Mouse (Mus musculus) lung, postnatal 10 days (tissue): Measurements from ENCODE around the gene Kntc1.
"Not testable (repeated sequence)": the region's sequence is repeated elsewhere in the genome, so short reads cannot be mapped to it uniquely, and the experiment has no call there.

Experiments
- DNase-seq: peaks from one replicate; pipeline ENCODE4 v3.0.0; 2021

Kntc1 gene

DNA sequence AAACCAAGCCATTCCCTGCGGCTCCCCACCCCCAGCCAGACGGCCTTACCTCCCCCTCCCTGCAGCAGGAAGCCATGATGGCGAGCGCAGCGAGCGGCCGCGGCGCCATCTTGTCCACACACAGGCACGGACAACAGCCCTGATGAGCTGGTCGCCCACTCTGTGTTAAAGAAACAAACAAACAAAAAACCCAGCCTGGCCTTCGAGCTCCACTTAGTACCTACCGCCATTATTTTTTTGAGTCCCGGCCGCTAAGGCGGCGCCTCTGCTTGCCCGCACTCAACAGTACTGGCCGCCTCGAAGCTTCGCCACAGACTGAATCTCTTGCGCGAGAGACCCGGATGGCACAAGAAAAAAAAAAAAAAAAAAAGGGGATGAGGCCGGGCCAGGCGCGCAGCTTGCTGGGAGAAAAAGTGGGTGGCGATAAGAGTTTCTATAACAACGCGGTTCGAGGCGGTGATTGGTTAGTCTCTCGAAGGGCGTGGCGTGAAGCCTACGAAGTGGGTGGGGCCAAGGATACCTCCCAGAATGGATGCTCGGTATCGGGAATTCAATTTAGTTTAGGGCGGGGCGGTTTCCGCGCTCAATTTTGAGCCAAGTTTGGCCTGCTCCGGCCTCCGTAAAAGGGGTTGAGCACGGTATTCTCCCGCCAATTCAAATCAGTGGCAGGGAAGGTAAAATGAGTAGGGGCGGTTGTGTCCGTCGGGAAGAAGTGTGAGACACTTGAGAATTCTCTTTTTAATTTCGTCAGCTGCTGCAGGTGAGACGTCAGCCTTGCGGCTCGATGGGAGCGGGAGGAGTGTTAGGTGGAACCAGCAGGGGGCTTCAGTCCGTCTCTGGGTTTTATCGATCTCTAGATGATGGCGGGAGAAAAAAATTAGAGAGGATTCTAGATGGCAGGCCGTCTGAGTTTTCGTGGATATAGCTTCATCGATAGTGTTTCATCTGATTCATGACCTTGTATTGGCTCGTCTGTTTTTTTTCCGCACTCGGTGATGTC is at the start of gene Kntc1, which contains the start of gene Rsrc2:
Kntc1 (plus strand) TSS at position 652 of the 1,000 bp plus-strand sequence.
Rsrc2 (minus strand) TSS at position 350 of the 1,000 bp plus-strand sequence.
- DNase-seq: peak; percentile 100

DNA sequence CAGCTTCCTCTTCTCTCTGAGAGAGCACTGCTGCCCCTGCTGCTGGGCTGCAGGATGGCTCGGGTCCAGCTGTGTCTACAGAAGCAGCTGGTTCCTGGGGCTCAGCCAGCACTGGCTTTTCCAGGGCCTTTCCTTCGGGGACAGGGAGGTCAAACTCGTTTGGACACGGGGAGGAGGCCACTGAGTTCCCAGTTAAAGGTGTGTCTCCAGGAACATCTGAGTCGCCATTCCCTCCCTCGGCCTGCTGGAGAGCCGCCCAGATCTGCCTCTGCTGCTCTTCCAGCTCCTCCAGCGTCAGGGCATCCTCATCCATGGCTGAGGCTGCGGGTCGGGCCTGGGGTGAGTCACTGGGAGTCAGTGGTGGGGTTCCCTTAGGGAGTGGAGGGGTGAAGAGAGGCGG is 48.9 kb upstream of the Kntc1 start:
- DNase-seq: peak; percentile 84

DNA sequence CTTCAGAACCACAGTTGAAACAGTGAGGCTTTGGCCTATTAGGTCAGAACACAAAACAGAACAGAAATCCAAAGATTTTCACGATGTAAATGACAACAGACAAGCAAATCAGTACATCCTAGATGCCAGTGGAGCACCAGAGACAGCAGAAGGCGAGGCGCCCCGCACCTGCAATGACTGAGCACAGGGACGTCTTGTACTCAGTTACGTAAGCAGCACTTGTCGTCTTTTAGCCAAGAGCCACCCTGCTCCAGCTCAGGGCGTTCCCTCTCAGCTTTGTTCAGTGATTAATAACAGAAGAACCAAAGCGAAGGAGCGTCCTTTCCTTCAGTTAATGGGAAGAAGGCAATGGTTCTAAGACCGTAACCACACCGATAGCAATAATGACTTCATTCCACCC is 40.9 kb upstream of the Kntc1 start:
- DNase-seq: no peak

DNA sequence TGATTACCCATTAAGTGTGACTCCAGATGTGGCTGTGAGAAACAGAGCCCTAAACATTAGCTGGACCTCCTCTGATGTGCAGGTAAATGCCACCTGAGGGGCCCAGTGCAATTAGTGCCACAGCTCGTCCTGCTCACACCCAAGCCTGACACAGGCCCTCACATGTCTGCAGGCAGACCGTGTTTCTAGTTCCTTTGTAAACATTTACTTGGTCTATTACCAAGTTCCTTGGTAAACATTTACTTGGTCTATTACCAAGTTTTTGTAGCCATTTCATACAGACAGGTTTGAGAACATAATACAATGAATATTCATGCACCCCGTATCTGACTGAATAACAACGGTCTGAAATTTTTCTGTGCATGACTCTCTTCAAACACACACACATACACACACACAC is 39.9 kb upstream of the Kntc1 start:
- DNase-seq: no peak

DNA sequence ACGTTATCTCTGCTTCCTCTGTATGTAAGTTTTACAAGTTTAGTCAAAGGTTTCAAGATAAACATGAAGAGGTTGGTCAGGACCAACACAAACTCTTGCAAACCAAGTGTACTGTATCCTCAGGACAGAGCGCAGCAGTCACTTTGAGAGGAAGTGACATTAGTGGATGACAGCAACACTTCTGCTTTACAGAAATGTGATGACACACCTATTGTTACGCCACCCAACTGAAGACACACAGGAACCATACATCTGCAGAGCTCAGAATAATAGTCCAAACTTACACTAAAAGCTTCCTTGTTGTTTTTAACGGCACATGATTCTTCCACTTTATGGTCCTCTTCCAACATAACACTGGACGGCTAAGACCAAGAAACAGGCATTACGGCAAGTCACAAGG is 35.7 kb upstream of the Kntc1 start:
- no peak for DNase-seq

DNA sequence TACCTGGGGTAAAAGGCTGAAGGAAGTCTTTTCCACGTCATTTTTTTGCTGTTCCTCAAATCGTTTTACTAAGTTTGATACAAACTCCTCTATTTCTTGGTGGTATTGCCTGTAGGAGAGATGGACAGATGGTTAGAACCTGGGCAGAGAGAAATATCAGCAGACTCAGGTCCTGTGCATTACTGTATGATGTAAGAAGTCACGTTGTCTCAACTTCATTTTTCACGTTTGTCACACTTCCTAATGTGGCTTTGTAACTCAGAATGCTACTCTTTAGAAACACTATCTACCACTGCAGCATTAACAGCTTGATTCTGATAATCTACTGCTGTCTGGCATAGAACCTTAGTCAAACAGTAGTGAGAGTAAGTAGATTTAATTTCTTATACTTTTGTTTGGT is 34.9 kb upstream of the Kntc1 start:
- no peak for DNase-seq

DNA sequence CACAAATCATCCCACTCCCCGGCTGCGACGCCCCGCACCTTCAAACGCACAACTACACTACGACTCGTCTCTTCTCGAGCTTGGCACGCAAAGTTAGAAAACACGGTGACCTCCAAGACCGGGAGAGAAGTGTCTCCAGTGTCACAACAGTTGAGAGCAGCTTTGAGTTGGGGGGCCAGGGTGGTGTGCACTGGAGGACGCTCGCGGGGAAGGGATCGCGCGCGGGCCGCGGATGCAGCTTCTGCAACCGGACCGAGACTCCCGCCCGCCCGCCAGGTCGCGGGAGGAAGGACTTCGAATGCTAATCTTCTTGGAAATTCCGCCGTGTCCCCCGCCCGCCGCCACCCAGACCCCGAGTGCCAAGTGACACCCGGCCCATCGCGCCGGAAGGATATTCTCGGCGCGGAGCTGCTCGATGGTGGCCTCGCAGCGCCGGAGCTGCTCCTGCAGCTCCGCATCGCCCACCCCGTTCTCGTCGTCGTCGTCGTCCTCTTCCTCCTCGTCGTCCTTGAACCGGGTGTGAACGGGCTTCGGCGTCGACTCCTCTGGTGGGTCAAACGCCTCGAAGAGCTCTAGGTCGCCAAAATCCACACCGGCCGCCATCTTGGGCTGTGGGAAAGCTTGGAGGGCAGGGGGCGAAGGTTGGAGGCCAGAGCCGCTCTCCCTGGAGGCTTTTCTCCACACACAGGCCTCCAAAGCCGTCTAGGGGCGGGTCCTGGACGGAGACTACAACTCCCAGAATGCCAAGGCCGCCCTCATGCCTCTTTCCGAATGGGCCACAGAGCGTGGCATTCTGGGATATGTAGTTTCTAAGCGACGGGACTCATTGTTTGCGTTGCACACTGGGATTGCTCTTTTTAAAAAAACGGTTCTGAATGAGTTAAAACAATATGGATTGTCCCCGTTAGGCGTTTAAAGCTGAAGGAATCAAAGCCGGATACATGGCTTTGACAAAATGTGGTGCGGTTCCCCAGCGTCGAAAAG is 28.9 kb upstream of the Kntc1 start, which contains the start of gene Zcchc8:
Zcchc8 (minus strand) TSS at position 773 of the 984 bp plus-strand sequence.
- peak; percentile 98 for DNase-seq

DNA sequence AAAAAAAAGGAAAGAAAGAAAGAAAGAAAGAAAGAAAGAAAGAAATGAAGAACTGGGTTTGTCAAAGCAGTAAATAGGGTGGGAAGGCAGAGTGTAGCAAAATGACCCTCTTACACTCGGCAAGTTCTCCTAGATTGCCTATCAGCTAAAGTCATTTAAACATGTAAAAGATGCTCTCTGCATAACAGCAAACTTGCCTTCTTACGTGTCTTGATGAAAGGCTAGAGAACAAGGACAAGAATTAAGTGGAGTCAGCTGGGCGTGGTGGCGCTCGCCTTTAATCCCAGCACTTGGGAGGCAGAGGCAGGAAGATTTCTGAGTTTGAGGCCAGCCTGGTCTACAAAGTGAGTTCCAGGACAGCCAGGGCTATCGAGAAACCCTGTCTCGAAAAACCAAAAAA is 25.7 kb upstream of the Kntc1 start:
- not testable (repeated sequence) for DNase-seq

DNA sequence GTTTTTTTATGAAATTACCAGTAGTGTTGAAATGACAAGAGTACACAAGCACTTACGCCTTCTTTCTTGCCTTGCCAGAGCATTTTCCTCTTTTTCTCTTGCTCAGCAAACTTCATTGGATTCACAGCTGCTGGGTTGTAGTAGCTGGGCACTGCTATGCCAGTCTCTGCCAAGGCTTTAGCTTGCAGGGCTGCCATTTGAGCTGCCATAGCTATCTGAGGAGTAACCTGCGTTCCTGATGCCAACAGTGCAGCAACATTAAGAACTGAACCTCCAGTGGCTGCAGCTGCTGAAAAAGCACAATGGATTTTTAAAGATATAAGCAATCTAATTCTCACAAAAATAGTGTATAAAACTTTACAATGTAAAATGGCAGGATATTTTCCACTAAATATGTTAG is 18.5 kb upstream of the Kntc1 start:
- DNase-seq: no peak

DNA sequence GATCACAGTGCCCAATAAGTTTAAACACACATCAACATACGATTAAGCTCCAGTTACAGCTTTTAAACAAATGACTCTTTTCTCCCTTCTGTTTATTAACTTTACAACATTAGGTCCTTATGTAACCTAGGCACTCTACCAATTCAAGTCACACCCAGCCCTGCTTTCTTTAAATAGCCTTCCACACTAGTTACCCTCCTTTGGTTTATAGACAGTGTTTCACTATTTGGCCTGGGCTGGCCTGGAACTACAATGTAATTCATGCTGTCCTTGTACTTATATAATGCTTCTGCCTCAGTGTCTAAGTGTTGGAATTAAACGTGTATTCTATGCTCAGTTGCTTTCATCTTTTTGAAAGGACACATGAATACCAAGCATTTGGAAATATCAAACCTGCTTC is 5.2 kb upstream of the Kntc1 start:
- DNase-seq: no peak

DNA sequence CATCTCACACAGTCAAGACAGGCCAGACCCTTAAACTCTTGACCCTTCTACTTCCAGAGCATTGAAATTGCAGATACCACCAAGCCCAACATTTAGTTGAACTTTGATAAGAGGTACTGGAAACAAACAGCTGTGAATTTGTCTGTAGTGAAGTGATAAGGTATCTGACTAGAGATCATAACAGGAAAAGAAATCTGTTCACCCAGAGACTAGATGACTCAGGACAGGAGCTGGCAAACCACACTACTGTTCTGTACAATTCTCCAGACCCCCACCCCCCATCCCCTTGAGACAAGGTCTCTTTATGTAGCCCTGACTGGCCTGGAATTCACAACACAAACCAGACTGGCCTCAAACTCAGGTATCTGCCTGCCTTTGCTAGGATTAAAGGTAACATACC is 3.3 kb upstream of the Kntc1 start:
- DNase-seq: no peak

DNA sequence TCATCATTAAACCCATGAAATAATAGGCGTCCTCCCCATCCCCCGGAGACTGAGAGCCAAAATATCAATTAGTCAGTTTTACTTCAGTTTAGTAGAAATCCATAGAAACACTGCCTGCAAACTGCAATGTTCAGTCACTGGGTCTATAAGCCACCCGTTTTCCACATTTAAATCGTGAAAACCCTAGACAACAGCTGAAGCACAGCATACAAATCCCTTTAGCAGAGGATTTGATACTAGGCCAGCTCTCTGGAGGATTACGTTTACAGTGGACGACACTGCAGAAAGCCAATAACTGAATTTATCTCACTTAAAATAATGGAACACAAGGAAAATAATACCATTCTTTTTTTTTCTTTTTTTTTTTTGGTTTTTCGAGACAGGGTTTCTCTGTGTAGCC is 1.9 kb upstream of the Kntc1 start:
- no peak for DNase-seq

DNA sequence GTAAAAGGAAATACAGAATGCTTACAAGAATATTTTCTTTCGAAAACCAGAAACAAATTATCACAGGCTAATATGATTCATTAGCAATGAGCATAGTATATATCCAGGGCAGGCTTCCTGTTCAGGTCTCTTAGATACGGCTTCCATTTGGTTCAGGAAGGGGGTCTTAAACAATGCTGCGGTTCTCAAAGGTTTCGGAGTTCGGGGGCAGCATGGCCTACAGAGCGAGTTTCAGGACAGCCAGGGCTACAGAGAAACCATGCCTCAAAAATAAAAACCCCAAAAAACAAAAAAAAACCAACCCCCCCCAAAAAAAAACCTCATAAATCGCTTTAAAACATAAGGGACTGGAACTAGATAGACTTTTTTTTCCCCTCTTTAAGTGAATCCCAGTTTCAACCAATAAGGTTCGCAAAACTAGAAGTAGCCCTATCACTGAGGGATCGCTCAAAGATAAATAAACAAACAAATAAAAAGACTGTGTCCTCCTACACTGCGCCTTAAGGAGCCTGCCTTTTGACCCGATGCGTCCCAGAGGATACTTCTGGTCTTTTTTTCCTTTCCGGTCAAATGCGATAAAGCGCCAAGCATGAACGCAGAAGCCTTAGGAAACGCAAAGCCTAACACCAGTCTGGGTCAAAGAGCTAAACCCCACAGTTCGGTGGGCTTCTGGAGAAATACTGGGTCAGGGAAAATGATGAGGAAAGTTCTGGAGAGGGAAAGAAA is 1.0 kb upstream of the Kntc1 start:
- no peak for DNase-seq

DNA sequence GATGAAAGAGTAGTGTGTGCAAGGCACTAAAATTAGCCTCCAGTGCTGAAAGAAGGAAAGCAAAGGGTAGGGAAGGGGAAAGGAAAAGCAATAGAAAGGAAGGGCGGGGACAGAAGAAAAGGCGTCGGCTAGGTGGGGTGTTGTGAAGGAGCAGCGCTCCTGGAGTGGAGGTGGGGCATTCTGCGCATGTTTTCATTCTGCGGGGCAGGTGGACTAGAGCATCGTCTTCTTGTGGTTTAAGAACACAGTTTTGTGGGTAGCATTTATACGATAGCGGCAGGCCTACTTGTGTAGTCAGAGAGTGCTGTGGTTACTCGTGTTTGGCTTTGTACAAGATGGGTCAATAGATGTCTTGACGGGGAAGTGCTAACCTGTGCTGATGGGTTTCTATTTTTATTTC is 16.0 kb downstream of the Kntc1 start:
- DNase-seq: no peak

DNA sequence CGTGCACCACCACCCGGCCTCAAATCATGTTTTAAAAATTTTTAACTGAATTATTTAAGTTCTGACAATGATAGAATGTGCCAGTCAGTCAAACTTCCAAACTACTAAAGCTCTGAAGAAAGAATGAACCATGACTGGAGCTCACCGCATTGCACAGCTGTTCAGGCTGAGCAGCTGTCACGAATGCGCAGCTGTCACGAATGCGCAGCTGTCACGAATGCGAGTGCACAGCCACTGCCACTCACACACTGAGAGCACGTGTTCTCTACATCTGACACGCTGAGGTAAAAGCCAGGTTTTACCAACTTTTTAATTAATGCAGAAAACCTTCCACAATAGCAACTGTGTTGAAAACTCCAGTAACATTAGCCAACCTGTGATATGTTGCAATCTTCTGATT is 16.9 kb downstream of the Kntc1 start:
- DNase-seq: not testable (repeated sequence)

DNA sequence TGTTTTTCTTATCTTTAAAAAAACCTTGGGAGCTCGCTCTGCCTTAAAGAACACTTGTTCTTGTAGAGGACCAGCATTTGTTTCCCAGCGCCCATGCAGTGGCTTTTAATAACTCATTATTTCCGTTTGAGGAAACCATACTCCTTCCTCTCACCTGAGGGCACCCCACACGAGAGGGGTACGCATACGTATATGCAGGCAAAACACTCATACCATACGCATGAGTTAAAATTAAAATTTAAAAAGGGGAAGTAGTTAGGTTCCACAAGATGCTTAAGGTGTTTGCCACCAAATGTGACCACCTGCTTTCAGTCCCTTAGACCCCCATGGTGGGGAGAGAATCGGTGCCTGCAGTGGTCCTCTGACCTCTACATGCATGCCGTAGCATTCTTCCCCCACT is 23.9 kb downstream of the Kntc1 start:
- no peak for DNase-seq

DNA sequence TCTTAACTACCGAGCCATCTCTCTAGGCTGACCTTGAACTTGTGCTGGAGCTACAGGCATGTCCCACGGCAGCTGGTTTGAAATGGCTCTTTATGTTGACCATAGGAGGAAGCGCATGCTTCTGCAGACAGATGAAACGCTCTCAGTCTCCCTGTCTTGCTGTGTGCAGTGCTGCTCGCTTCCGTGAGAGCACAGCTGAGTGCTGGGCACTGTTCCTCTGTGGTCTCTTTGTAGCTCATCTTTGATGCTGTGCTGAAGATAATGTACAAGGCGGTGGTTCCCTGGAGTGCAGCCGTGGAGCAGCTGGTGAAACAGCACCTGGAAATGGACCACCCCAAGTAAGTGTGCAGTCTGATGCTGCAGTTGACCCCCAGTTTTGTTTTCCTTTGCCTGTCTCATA is 31.2 kb downstream of the Kntc1 start:
- DNase-seq: no peak

DNA sequence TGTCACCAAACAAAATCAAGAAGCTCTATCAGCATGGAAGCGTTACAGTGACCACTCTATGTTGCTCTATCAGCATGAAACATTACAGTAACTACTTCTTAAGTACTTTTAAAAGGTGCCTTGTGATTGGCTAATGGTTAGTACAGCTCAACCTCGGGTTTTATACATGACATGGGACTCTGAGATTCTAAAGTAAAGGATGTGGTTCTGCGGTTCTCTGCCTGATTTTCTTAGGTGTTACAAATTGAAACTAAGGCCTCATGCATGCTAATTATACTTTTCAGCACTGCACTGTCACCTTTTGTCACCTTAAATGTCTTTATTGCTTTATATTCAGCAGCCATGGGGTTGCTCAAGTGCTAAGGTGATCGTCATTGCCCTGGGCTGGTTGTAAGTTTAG is 32.3 kb downstream of the Kntc1 start:
- no peak for DNase-seq

DNA sequence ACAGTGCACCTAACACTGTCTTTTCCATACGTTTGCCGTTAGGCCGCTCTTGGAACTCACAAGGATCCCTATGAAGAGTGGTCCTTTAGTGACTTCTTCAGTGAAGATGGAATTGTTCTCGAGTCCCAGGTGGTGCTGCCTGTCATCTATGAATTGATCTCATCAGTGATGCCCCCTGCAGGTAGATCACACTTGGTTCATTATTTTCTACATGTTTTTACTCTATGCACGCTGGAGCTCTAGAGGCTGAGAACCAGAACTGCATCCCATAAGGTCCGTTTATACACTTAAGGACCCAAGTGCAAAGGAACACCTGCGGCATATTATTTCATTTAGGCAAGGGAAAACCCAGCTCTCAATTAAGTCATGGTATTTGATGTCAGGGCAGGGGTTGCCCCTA is 39.5 kb downstream of the Kntc1 start:
- no peak for DNase-seq

DNA sequence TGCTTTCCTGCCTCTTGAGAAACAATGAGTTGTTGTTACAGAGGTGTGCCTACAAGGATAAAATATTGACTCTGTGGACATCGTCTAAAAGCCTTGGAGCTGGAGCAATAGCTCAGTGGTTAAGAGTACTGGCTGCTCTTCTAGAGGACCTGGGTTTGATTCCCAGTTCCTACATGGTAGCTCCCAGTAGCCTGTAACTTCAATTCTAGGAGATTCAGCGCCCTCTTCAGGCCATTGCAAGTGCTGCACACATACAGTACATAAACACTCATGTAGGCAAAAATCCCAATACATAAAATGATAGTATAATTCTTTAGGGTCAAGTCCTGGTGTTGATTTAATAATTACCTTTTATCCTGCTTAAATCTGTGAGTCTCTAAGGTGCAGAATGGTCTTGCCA is 43.6 kb downstream of the Kntc1 start:
- no peak for DNase-seq

DNA sequence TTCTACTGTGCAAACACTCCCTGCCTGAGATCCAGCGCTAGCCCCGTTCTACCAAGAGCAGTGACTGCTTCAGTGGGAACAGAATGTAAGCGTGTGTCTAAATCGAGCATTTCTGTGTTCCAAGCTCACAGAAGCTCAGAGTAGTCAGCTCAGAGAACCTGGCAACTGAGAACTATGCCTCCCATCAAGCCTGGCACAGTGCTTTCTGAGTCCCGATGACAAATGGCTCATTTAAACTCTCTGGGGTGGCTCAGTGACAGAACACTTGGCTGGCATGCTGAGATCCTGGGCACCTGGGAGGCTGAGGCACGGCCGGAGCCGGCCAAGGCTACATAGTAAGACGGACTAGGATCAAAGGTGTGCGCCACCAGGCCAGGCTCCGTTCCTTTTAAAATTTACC is 56.8 kb downstream of the Kntc1 start:
- DNase-seq: no peak

DNA sequence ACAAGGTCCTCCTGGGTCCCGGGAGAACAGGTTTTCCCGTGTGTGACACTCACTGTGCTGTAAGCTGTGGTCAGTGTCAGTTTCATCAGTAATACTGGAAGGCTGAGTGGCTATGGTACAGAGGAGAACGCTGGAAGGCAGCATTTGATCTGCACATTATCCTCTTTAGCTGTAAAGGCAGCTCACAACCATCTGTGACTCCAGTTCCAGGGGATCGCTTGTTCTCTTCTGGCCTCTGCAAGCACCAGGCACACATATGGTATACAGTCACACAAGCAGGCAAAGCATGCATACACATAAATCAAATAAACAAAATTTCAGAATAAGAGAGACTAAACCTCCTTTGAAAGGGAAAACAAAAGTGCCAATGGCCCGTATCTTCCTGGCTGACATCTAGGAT is 59.0 kb downstream of the Kntc1 start:
- no peak for DNase-seq

DNA sequence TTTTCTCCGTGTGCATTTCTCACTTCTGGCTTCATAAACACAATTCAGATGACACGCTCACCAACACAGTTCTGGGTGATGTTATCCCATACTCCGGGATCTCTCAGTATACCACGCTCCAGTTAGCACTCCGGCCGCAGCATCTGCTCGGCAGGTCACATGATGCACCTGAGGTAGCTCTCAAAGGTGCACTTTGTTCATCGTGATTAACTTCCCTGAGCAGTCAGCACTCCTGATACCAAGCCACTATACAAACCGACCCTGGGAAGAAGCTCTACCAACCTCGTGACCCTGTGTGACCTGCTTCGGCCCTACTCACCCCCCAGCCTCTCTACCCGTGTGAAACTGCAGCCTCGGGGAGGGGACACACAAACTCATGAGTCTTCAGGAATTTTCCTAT is 59.6 kb downstream of the Kntc1 start:
- no peak for DNase-seq
